Comparison of ENCODE assay signal across 13 mouse cellular contexts in genomic region chr9:41974661-41975060, GRCm38 (mm10).
DNase-seq lines count a peak whose midpoint lies in the region; ATAC-seq and TF ChIP-seq lines count a peak whose summit lies in the region.
"Had no signal": no experiment of that assay in that cellular context is flagged by ENCODE, and none has a peak within 500 bp of the region (broad histone marks: within the 10 kb centered on the region; RNA-seq: fewer than 3 reads in every experiment).

No protein-coding gene starts in this region.

- no peak overlapping the region for H3K9ac ChIP-seq in heart, adult 2 months (ENCODE audit: low read depth, low read length)
- H3K9ac ChIP-seq in heart, embryonic 11.5 days (ENCODE audit: low read depth, low read length) = no peak overlapping the region
- H3K9ac ChIP-seq in neural tube, embryonic 13.5 days = 0 out of 2 replicates have a peak overlapping the region, but pooled peaks have one; percentile 17
- H3K9ac ChIP-seq in stomach, postnatal 0 days (ENCODE audit: low read length) = no peak overlapping the region
- H3K9ac ChIP-seq: embryonic facial prominence, embryonic 15.5 days; liver, embryonic 12.5 days; lung, embryonic 15.5 days; neural tube, embryonic 12.5 days had no signal

- TF ChIP-seq EP300 in heart, adult 2 months (IDR thresholded peaks at IDR 0.05; ENCODE audit: insufficient read depth, low read depth, low read length) = no peak
- TF ChIP-seq EP300 in stomach, postnatal 0 days (optimal IDR thresholded peaks at IDR 0.05) = no peak

- TF ChIP-seq POLR2A in heart, adult 2 months (IDR thresholded peaks at IDR 0.05; ENCODE audit: insufficient read depth, low read depth, low read length) = no peak

- no peaks in the 10 kb centered on the region for H3K9me3 ChIP-seq in heart, embryonic 11.5 days (replicated peaks; ENCODE audit: control insufficient read depth, low read length)
- H3K9me3 ChIP-seq in neural tube, embryonic 13.5 days = no peaks in the 10 kb centered on the region
- H3K9me3 ChIP-seq in stomach, postnatal 0 days (ENCODE audit: control insufficient read depth, low read length) = no peaks in the 10 kb centered on the region
- H3K9me3 ChIP-seq: liver, embryonic 12.5 days; lung, embryonic 15.5 days had no signal

- H3K79me2 ChIP-seq in heart, adult 2 months (replicated peaks; ENCODE audit: control insufficient read depth, insufficient read depth, low read length) = no peaks in the 10 kb centered on the region

- intact Hi-C loops in heart, adult 2 months (cut with DNase I) = no loop called here

- no peaks in the 10 kb centered on the region for H3K27me3 ChIP-seq in heart, adult 2 months (ENCODE audit: control insufficient read depth, insufficient read depth, low read length)
- no peaks in the 10 kb centered on the region for H3K27me3 ChIP-seq in heart, embryonic 11.5 days (ENCODE audit: control insufficient read depth, insufficient read depth, low read length)
- H3K27me3 ChIP-seq in neural tube, embryonic 13.5 days = no peaks in the 10 kb centered on the region
- no peaks in the 10 kb centered on the region for H3K27me3 ChIP-seq in stomach, postnatal 0 days (ENCODE audit: control insufficient read depth, insufficient read depth, low read length)
- H3K27me3 ChIP-seq: embryonic facial prominence, embryonic 15.5 days; liver, embryonic 12.5 days; lung, embryonic 15.5 days; neural tube, embryonic 12.5 days had no signal

- WGBS in heart, adult 2 months = 48% methylated on average over 3 of the region's 3 CpGs
- 50% methylated on average over 3 of the region's 3 CpGs for WGBS in heart, embryonic 11.5 days (ENCODE audit: insufficient replicate concordance)
- WGBS in neural tube, embryonic 13.5 days = 85% methylated on average over 3 of the region's 3 CpGs
- WGBS in stomach, postnatal 0 days = 74% methylated on average over 3 of the region's 3 CpGs

- no peak overlapping the region for H3K4me3 ChIP-seq in heart, adult 2 months
- no peak overlapping the region for H3K4me3 ChIP-seq in heart, embryonic 11.5 days (ENCODE audit: low read depth, low read length)
- no peak overlapping the region for H3K4me3 ChIP-seq in neural tube, embryonic 13.5 days
- no peak overlapping the region for H3K4me3 ChIP-seq in stomach, postnatal 0 days (ENCODE audit: low read depth, low read length)
- H3K4me3 ChIP-seq: embryonic facial prominence, embryonic 15.5 days; gastrocnemius, adult 2 months; liver, embryonic 12.5 days; lung, embryonic 15.5 days; neural tube, embryonic 12.5 days had no signal

- no peak for DNase-seq in heart, adult 2 months
- no peak for DNase-seq in neural tube, embryonic 10.5 days (ENCODE audit: extremely low spot score, low spot score)
- peak; percentile 71 to 72 for DNase-seq in cerebellum, postnatal 25 days
- DNase-seq in stomach, postnatal 0 days (ENCODE audit: low spot score) = no peak
- DNase-seq in lung, postnatal 25 days (ENCODE audit: low spot score) = no peak
- no peak for DNase-seq in kidney, adult 8-10 months

- H3K36me3 ChIP-seq in heart, adult 2 months (ENCODE audit: control insufficient read depth, insufficient read depth, low read length) = no peaks in the 10 kb centered on the region
- no peaks in the 10 kb centered on the region for H3K36me3 ChIP-seq in heart, embryonic 11.5 days (ENCODE audit: control insufficient read depth, insufficient read depth, low read length)
- peaks cover 61% of the 10 kb centered on the region for H3K36me3 ChIP-seq in neural tube, embryonic 13.5 days
- H3K36me3 ChIP-seq in stomach, postnatal 0 days (ENCODE audit: control insufficient read depth, insufficient read depth, low read length) = peaks cover 5% of the 10 kb centered on the region; the same call in 1 of the 2 replicates
- H3K36me3 ChIP-seq: liver, embryonic 12.5 days had no signal

- no peak overlapping the region for H3K4me2 ChIP-seq in heart, embryonic 11.5 days
- H3K4me2 ChIP-seq in neural tube, embryonic 13.5 days = no peak overlapping the region
- H3K4me2 ChIP-seq in stomach, postnatal 0 days (replicated peaks; ENCODE audit: low read depth) = no peak overlapping the region
- H3K4me2 ChIP-seq: embryonic facial prominence, embryonic 15.5 days; liver, embryonic 12.5 days; lung, embryonic 15.5 days; neural tube, embryonic 12.5 days had no signal

- H3K4me1 ChIP-seq in heart, adult 2 months (ENCODE audit: control insufficient read depth, insufficient read depth, low read length) = no peaks in the 10 kb centered on the region
- peaks cover 18% of the 10 kb centered on the region for H3K4me1 ChIP-seq in heart, embryonic 11.5 days (ENCODE audit: control insufficient read depth, insufficient read depth, low read length)
- H3K4me1 ChIP-seq in neural tube, embryonic 13.5 days (replicated peaks) = 0 out of 2 replicates have a peak, but pooled peaks cover 6% of the 10 kb centered on the region
- H3K4me1 ChIP-seq in stomach, postnatal 0 days (replicated peaks; ENCODE audit: control insufficient read depth, insufficient read depth) = no peaks in the 10 kb centered on the region
- H3K4me1 ChIP-seq: embryonic facial prominence, embryonic 15.5 days; liver, embryonic 12.5 days; lung, embryonic 15.5 days; neural tube, embryonic 12.5 days had no signal

- TF ChIP-seq CTCF in heart, adult 2 months (IDR thresholded peaks at IDR 0.05) = 0 out of 2 replicates have a peak, but pooled peaks have one; percentile 1
- TF ChIP-seq CTCF in stomach, postnatal 0 days (IDR thresholded peaks at IDR 0.05; ENCODE audit: low read depth) = no peak

- no peak overlapping the region for H3K27ac ChIP-seq in heart, adult 2 months
- H3K27ac ChIP-seq in heart, embryonic 11.5 days (ENCODE audit: low read depth, low read length) = no peak overlapping the region
- H3K27ac ChIP-seq in neural tube, embryonic 13.5 days (replicated peaks) = no peak overlapping the region
- no peak overlapping the region for H3K27ac ChIP-seq in stomach, postnatal 0 days (replicated peaks)
- H3K27ac ChIP-seq: embryonic facial prominence, embryonic 15.5 days; gastrocnemius, adult 2 months; liver, embryonic 12.5 days; lung, embryonic 15.5 days; neural tube, embryonic 12.5 days had no signal

- no peak for ATAC-seq in heart, embryonic 11.5 days (replicated peaks; ENCODE audit: insufficient number of reproducible peaks, low FRiP score, low TSS enrichment)
- no peak for ATAC-seq in neural tube, embryonic 13.5 days (ENCODE audit: low read depth)
- ATAC-seq in stomach, postnatal 0 days (ENCODE audit: low FRiP score, low TSS enrichment) = peak; percentile 24; the same call in 1 of the 2 replicates
- ATAC-seq: liver, embryonic 12.5 days had no signal

Comparison
In these comparisons a context has a peak if more than half of its experiments do, and no peak if none do; other contexts are left out.
1. DNase-seq: peak in cerebellum, postnatal 25 days (2 of 2); none in heart, adult 2 months (0 of 2), neural tube, embryonic 10.5 days (single experiment), stomach, postnatal 0 days (single experiment), lung, postnatal 25 days (single experiment) and kidney, adult 8-10 months (0 of 2).